Mouse (Mus musculus) liver, embryonic 13.5 days (tissue): Measurements from ENCODE around the gene Cstf2. TPM values are rescaled to one million over a fixed set of nuclear protein-coding genes. Genes with fewer than 3 reads are reported as not detected.

Experiments
- ATAC-seq: fragments of 200-750 bp; cut with Nextera tagmentation; 2 replicates; pipeline ENCODE4 v1.8.0; 2017; ENCODE audit warnings: low read depth, mild to moderate bottlenecking, moderate number of reproducible peaks, moderate library complexity
- DNase-seq: peaks from one replicate; pipeline ENCODE4 v3.0.0; 2022
- H3K27ac ChIP-seq: fragments of 300-500 bp; sonication (generic); 2 replicates; pipeline ENCODE4 v1.5.1; 2015; ENCODE audit warnings: moderate library complexity, mild to moderate bottlenecking, inconsistent platforms
- H3K27me3 ChIP-seq: fragments of 300-500 bp; sonication (generic); 2 replicates; pipeline ENCODE4 v1.6.1; 2015; ENCODE audit warnings: mild to moderate bottlenecking, inconsistent platforms
- H3K36me3 ChIP-seq: fragments of 300-500 bp; sonication (generic); 2 replicates; pipeline ENCODE4 v1.6.1; 2015; ENCODE audit warnings: mild to moderate bottlenecking, inconsistent platforms
- H3K4me1 ChIP-seq: fragments of 300-500 bp; sonication (generic); replicated peaks from 2 replicates; pipeline ENCODE4 v1.6.1; 2015; ENCODE audit warnings: inconsistent platforms
- H3K4me2 ChIP-seq: fragments of 300-500 bp; sonication (generic); 2 replicates; pipeline ENCODE4 v1.6.1; 2015; ENCODE audit warnings: inconsistent platforms, mild to moderate bottlenecking, moderate library complexity
- H3K4me3 ChIP-seq: fragments of 300-500 bp; sonication (generic); replicated peaks from 2 replicates; pipeline ENCODE4 v1.5.1; 2015; ENCODE audit warnings: mild to moderate bottlenecking, inconsistent platforms
- H3K9ac ChIP-seq: fragments of 300-500 bp; sonication (generic); 2 replicates; pipeline ENCODE4 v1.6.1; 2015; ENCODE audit warnings: mild to moderate bottlenecking, inconsistent platforms
- H3K9me3 ChIP-seq: fragments of 300-500 bp; sonication (generic); replicated peaks from 2 replicates; pipeline ENCODE4 v1.6.1; 2016; ENCODE audit warnings: inconsistent platforms
- WGBS: fragments of 180-500 bp; shearing (Covaris S2); methylation state at CpG from one replicate; pipeline ENCODE4 v1.1.7; 2015; ENCODE audit not compliant: insufficient replicate concordance; 5-methylcytosine and 5-hydroxymethylcytosine counted together
- microRNA-seq: library from miRNA; unstranded; fragments of <30 nt; microRNA quantifications from one replicate; pipeline ENCODE4, GENCODE M21; 2016
- polyA plus RNA-seq: library from polyadenylated mRNA; unstranded; fragments of >200 nt; fragmentation: Nextera tagmentation; extraction: Ambion mirVana; gene quantifications from 2 replicates; pipeline ENCODE4 v1.2.1, GENCODE M21; 2015

Gene Cstf2
- polyA plus RNA-seq, 1 experiment from 2014 or later: 25.3 TPM

GRCm38 (mm10) chrX:134128549-134128948 lies 69.6 kb downstream of the Cstf2 start:
- Histone ChIP-seq H3K4me2 (no peak overlapping the region), H3K9me3 (no peaks in the 10 kb centered on the region), H3K27me3 (peaks cover 5% of the 10 kb centered on the region; the same call in 1 of the 2 replicates), H3K9ac (no peak overlapping the region), H3K27ac (no peak overlapping the region), H3K36me3 (no peaks in the 10 kb centered on the region), H3K4me1 (no peaks in the 10 kb centered on the region), H3K4me3 (no peak overlapping the region)
- DNase-seq (no peak), ATAC-seq (no peak)
- 51% methylated on average over 3 of the region's 3 CpGs for WGBS

GRCm38 (mm10) chrX:134132295-134132694 lies 73.3 kb downstream of the Cstf2 start:
- no peaks in the 10 kb centered on the region for H3K36me3 ChIP-seq
- H3K27ac ChIP-seq: no peak overlapping the region
- ATAC-seq (no peak), DNase-seq (no peak)
- H3K4me3 ChIP-seq: no peak overlapping the region
- no peaks in the 10 kb centered on the region for H3K4me1 ChIP-seq
- no peaks in the 10 kb centered on the region for H3K9me3 ChIP-seq
- no peak overlapping the region for H3K9ac ChIP-seq
- H3K4me2 ChIP-seq: no peak overlapping the region
- WGBS: 29% methylated on average over 5 of the region's 5 CpGs
- no peaks in the 10 kb centered on the region; the same call in 1 of the 2 replicates for H3K27me3 ChIP-seq

GRCm38 (mm10) chrX:134133821-134134220 lies 74.8 kb downstream of the Cstf2 start:
- Histone ChIP-seq H3K9me3 (no peaks in the 10 kb centered on the region), H3K27ac (no peak overlapping the region), H3K36me3 (no peaks in the 10 kb centered on the region), H3K9ac (no peak overlapping the region), H3K4me2 (no peak overlapping the region), H3K4me1 (no peaks in the 10 kb centered on the region), H3K27me3 (no peaks in the 10 kb centered on the region), H3K4me3 (no peak overlapping the region)
- ATAC-seq: no peak
- WGBS: 36% methylated on average over 3 of the region's 3 CpGs
- DNase-seq: no peak

Small RNA genes lying within 50 kb of the gene (microRNA-seq; reads per million reads assigned to microRNA genes)
- gene Mir3112: 1.8 reads per million

Other genes starting within 250 kb of the Cstf2 start
- gene Tnmd, start 208.2 kb upstream of the Cstf2 start, polyA plus RNA-seq: 0.38 TPM in 1 of 2 replicates, not detected in the other
- 18.7 and 24.6 TPM in 2 replicates for gene Tspan6, start 160.8 kb upstream of the Cstf2 start, polyA plus RNA-seq
- gene Srpx2, start 150.8 kb upstream of the Cstf2 start, polyA plus RNA-seq: 0.21 and 0.33 TPM in 2 replicates
- gene Sytl4, start 77.4 kb upstream of the Cstf2 start, polyA plus RNA-seq: 1.4 and 1.7 TPM in 2 replicates
- 0.09 TPM in 1 of 2 replicates, not detected in the other for gene Xkrx, start 102.9 kb downstream of the Cstf2 start, polyA plus RNA-seq
- gene Arl13a, start 128.3 kb downstream of the Cstf2 start, polyA plus RNA-seq: not detected in 2 replicates
- not detected in 2 replicates for gene Nox1, start 162.8 kb downstream of the Cstf2 start, polyA plus RNA-seq
- 8.7 and 10.6 TPM in 2 replicates for gene Trmt2b, start 217.8 kb downstream of the Cstf2 start, polyA plus RNA-seq
- gene Tmem35a, start 236.0 kb downstream of the Cstf2 start, polyA plus RNA-seq: 0.47 and 1.0 TPM in 2 replicates
- gene Cenpi, start 248.9 kb downstream of the Cstf2 start, polyA plus RNA-seq: 24.0 and 27.0 TPM in 2 replicates